Mouse (Mus musculus) small intestine, adult 2 months (tissue): ENCODE results near the gene H1f0. TPM values are rescaled to one million over a fixed set of nuclear protein-coding genes. Genes with fewer than 3 reads are reported as not detected.
"Not testable (repeated sequence)": the region's sequence is repeated elsewhere in the genome, so short reads cannot be mapped to it uniquely, and the experiment has no call there.

Experiments
- H3K27ac ChIP-seq: fragments of 200-500 bp; 2 replicates; pipeline ENCODE4 v1.5.1; 2012; ENCODE audit warnings: low read depth, low read length, control low read depth, inconsistent platforms; ENCODE audit not compliant: insufficient read depth
- H3K27me3 ChIP-seq: fragments of 200-500 bp; 2 replicates; pipeline ENCODE4 v1.6.1; 2012; ENCODE audit warnings: mild to moderate bottlenecking, moderate library complexity, low read length, inconsistent platforms; ENCODE audit not compliant: control insufficient read depth, insufficient read depth
- H3K36me3 ChIP-seq: fragments of 200-500 bp; 2 replicates; pipeline ENCODE4 v1.6.1; 2012; ENCODE audit warnings: mild to moderate bottlenecking, low read length, control low read depth, inconsistent platforms; ENCODE audit not compliant: control insufficient read depth, insufficient read depth
- H3K4me1 ChIP-seq: fragments of 200-500 bp; 2 replicates; pipeline ENCODE4 v1.6.1; 2012; ENCODE audit warnings: low read length, inconsistent platforms, mixed read lengths; ENCODE audit not compliant: control insufficient read depth, insufficient read depth, insufficient read length
- H3K4me3 ChIP-seq: fragments of 200-500 bp; 2 replicates; pipeline ENCODE4 v1.5.1; 2012; ENCODE audit warnings: low read depth, mild to moderate bottlenecking, control low read depth, inconsistent platforms, low read length, moderate library complexity
- CTCF ChIP-seq: fragments of 200-500 bp; IDR thresholded peaks from 2 replicates; pipeline ENCODE4 v1.5.1; 2012; ENCODE audit warnings: low read depth, mild to moderate bottlenecking, control low read depth, inconsistent platforms, low read length, moderate library complexity, mixed read lengths; ENCODE audit not compliant: insufficient replicate concordance, insufficient read length; ENCODE audit errors: extremely low read depth
- POLR2A ChIP-seq: fragments of 200-500 bp; IDR thresholded peaks from 2 replicates; pipeline ENCODE4 v1.6.1; 2012; ENCODE audit warnings: low read depth, mild to moderate bottlenecking, control low read depth, inconsistent platforms, low read length, moderate library complexity
- WGBS: fragments of 180-500 bp; shearing (Covaris S2); methylation state at CpG from one replicate; pipeline ENCODE4 v1.1.7; 2018; 5-methylcytosine and 5-hydroxymethylcytosine counted together
- polyA plus RNA-seq: library from polyadenylated mRNA; depleted of rRNA; stranded (reverse); fragments of >200 nt; gene quantifications from 2 replicates; pipeline ENCODE4 v1.2.3, GENCODE M21; 2012

The H1f0 gene
- polyA plus RNA-seq, 1 experiment = 218 TPM

- TF ChIP-seq POLR2A (no peak), CTCF (no peak)
- 88% methylated on average over 3 of the region's 3 CpGs for WGBS
- H3K36me3 ChIP-seq = peaks cover 78% of the 10 kb centered on the region
- H3K4me1 ChIP-seq = no peaks in the 10 kb centered on the region
- H3K27ac ChIP-seq = no peak overlapping the region
- H3K4me3 ChIP-seq = no peak overlapping the region
- H3K27me3 ChIP-seq = no peaks in the 10 kb centered on the region
These were observed 25.2 kb upstream of the H1f0 start for GRCm38 (mm10) chr15:79003079-79003478.

GRCm38 (mm10) chr15:79005581-79005980 is 22.7 kb upstream of the H1f0 start:
- H3K27me3 ChIP-seq = no peaks in the 10 kb centered on the region
- H3K4me3 ChIP-seq = no peak overlapping the region
- H3K4me1 ChIP-seq = no peaks in the 10 kb centered on the region
- WGBS = 88% methylated on average over 9 of the region's 9 CpGs
- H3K36me3 ChIP-seq = peaks cover 60% of the 10 kb centered on the region
- TF ChIP-seq CTCF = no peak
- no peak for TF ChIP-seq POLR2A
- no peak overlapping the region for H3K27ac ChIP-seq

- Histone ChIP-seq H3K36me3 (peaks cover 50% of the 10 kb centered on the region), H3K4me3 (no peak overlapping the region), H3K27ac (no peak overlapping the region), H3K4me1 (no peaks in the 10 kb centered on the region), H3K27me3 (no peaks in the 10 kb centered on the region)
- TF ChIP-seq CTCF = no peak
- TF ChIP-seq POLR2A = no peak
- WGBS = 76% methylated on average over 3 of the region's 3 CpGs
These were observed 21.6 kb upstream of the H1f0 start for GRCm38 (mm10) chr15:79006638-79007037.

- H3K36me3 ChIP-seq = peaks cover 45% of the 10 kb centered on the region
- no peak for TF ChIP-seq CTCF
- no peak for TF ChIP-seq POLR2A
These were observed 21.2 kb upstream of the H1f0 start for GRCm38 (mm10) chr15:79007059-79007458.

GRCm38 (mm10) chr15:79007836-79008235 is 20.4 kb upstream of the H1f0 start:
- not testable (repeated sequence) for H3K4me1 ChIP-seq, H3K4me3 ChIP-seq, H3K27me3 ChIP-seq, H3K27ac ChIP-seq
- 82% methylated on average over 6 of the region's 6 CpGs for WGBS
- H3K36me3 ChIP-seq = peaks cover 39% of the 10 kb centered on the region

More at GRCm38 (mm10) chr15:79007059-79007458, 21.2 kb upstream of the H1f0 start:
- H3K4me3 ChIP-seq = no peak overlapping the region
- H3K27ac ChIP-seq = no peak overlapping the region
- no peaks in the 10 kb centered on the region for H3K4me1 ChIP-seq
- H3K27me3 ChIP-seq = no peaks in the 10 kb centered on the region
- 90% methylated on average over 5 of the region's 5 CpGs for WGBS

GRCm38 (mm10) chr15:79009734-79010133 is 18.5 kb upstream of the H1f0 start:
- H3K36me3 ChIP-seq = peaks cover 20% of the 10 kb centered on the region
- TF ChIP-seq POLR2A (no peak), CTCF (no peak)

GRCm38 (mm10) chr15:79011550-79011949 is 16.7 kb upstream of the H1f0 start:
- 73% methylated on average over 10 of the region's 10 CpGs for WGBS

More at GRCm38 (mm10) chr15:79009734-79010133, 18.5 kb upstream of the H1f0 start:
- Histone ChIP-seq H3K27me3 (no peaks in the 10 kb centered on the region), H3K27ac (no peak overlapping the region), H3K4me3 (no peak overlapping the region), H3K4me1 (no peaks in the 10 kb centered on the region)
- 80% methylated on average over 5 of the region's 5 CpGs for WGBS

GRCm38 (mm10) chr15:79013382-79013781 is 14.9 kb upstream of the H1f0 start:
- H3K36me3 ChIP-seq = no peaks in the 10 kb centered on the region
- no peak overlapping the region for H3K27ac ChIP-seq
- no peaks in the 10 kb centered on the region for H3K4me1 ChIP-seq
- TF ChIP-seq POLR2A (no peak), CTCF (no peak)
- no peaks in the 10 kb centered on the region for H3K27me3 ChIP-seq
- 60% methylated on average over 7 of the region's 7 CpGs for WGBS
- no peak overlapping the region for H3K4me3 ChIP-seq

More at GRCm38 (mm10) chr15:79011550-79011949, 16.7 kb upstream of the H1f0 start:
- Histone ChIP-seq H3K27me3 (no peaks in the 10 kb centered on the region), H3K4me1 (no peaks in the 10 kb centered on the region), H3K4me3 (no peak overlapping the region), H3K36me3 (peaks cover 5% of the 10 kb centered on the region), H3K27ac (no peak overlapping the region)
- TF ChIP-seq POLR2A = no peak
- no peak for TF ChIP-seq CTCF
